Mouse (Mus musculus): ENCODE data around the gene Dbf4.

The Dbf4 gene

DNA sequence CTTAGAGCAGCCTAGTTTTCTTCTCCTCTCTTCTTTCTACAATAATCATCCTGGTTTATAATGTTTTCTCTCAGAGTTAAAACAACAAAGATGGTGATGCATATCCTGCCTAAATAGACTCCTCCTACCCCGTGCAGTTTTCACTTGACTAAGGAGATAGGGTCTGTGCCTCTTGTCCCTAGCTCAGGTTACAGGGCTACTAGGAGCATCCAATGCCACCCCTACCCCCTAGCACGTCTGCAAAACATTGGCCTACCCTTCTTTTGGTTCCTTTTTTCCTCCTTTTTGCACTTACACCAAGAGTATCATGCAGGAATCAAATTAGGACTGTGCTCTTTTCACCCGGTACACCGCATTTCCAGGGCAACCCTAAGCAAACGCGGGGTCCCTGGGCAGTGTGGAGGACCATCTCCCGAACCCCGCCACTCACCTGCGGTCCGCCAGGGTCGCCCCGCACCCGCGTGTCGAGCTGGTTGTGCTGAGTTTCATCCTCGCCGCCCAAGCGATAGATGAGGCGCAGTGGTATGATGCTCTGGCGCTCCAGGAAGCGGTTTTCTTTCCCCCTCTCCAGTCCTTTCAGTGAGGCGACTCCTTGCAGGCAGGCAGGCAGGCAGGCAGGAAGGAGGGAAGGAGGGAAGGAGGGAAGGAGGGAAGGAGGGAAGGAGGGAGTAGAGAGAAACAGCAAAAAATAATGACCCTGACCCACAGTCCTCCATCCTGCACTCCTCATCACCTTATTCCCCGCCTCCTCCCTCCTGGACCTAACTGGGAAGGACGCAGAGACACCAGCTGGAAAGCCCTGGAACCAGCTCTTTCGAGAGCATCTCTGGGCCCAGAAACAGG lies 55.5 kb downstream of the Dbf4 start:
- DNase-seq (ENCODE audit: low read depth): no peak

DNA sequence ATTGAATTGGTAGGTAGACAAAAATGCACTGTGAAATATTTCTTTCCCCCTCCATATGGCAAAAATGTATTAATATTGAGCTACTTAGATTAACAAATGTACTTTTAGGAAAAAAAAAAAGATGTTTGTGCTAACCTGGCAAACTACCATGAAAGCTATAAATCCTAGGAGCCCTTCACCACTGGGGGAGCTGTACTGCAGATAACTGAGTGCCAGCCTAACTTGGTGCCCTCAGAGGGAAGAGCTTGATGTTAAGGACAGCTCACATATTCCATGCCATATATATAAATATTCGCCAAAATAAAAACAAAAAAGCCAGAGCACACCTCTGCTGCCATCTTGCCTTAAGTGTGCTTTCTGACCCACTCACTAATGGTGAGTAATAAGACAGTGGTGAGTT lies 60.2 kb downstream of the Dbf4 start:
- DNase-seq (ENCODE audit: low read depth): no peak

DNA sequence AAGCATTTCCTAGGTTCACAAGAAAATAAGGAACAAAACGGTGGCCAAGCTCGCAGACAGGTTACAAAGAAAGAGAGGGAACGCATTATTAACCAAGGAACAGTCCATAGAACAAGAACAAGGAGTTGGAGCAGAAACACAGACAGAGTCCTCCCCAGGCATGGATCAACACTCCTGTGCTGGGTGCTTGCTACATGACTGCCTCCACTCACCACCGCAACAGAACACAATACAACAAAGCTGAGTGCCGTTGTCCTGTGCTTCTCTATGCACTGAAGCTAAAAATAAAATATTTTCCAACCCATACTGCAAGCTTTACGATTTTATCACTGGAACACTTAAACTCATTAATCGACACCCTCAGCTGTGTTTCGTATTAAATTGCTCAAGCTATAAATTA lies 64.8 kb downstream of the Dbf4 start:
- no peak for DNase-seq (ENCODE audit: low read depth)

DNA sequence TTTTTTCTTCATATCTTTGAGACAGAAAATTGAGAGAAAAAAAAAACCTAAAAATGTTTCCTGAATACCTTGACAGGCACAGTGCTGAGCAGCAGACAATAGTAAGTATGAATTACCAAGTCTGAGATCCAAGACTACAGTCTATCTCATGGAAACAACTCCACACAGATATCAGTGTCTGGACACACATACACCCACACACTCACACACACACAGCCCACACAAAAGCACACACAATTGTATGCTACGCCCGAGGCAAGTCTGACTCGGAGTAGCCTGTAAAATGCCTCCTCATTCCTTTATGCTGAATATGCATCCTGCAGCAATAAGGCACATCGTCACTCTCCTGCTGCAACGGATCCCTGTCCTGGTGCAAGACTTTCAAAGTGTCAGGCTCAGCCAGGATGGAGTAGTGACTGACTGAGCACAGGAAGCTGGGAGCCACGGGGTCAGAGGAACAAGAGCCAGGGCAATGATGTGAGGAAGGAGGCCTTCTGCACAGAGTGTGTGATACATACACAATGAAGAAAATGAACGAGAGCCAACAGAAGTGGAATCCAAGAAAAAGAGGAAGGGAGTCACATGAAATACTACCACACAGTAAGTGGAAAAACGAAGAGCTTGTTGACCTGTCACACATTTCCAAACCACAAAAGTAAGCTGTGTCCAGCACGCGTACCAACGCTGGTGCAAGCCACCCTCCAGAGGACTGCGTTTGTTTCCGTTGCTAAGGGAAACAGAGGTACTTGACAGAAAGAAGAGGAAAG lies 65.4 kb downstream of the Dbf4 start:
- no peak for DNase-seq (ENCODE audit: low read depth)

DNA sequence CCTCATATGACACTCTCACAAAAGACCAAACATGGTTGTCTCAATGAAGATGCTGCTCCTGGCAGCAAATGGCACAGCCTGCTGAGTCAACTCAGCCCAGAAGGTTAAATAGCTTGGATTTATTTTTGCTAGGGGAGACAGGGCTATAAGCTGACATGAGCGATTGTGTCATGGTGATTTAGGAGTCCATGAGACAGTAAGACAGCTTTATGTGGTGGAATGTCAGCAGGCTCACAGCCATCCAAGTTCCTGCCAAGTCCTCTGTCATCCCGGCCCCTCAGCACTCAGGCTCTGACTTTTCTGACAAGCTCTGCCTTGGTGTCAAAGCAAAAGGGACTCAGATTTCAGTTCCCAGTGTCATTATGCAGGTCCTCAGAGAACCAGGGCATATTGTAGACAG lies 66.2 kb downstream of the Dbf4 start:
- DNase-seq (ENCODE audit: low read depth): no peak

DNA sequence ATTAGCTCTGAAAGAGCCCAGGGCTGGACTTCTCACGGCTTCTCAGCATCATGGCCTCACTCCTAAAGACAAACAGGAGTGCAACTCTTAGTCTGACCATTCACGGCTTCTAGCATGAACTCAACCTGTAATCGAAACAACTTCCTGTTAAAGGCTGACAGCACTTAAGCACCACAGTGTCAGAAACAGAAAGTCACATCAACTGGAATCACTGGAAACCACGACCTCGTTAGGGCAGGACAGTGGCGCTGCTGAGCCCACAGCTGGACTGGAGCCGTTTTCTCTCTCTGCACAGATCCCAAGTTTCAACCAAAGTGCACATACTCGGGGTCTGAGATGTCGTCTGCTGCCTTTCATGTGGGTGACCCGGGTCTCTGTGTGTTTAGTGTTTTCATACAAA lies 73.0 kb downstream of the Dbf4 start:
- DNase-seq (ENCODE audit: low read depth): no peak
